Mouse (Mus musculus) stomach, embryonic 15.5 days (tissue): ENCODE data around the gene Pdgfd. TPM values are rescaled to one million over a fixed set of nuclear protein-coding genes. Genes with fewer than 3 reads are reported as not detected.

ENCODE experiments used
- ATAC-seq: fragments of 200-750 bp; cut with Nextera tagmentation; 2 replicates; pipeline ENCODE4 v1.8.0; 2017; ENCODE audit warnings: low read depth, moderate number of reproducible peaks, moderate TSS enrichment; ENCODE audit not compliant: insufficient read depth, low FRiP score
- H3K27ac ChIP-seq: fragments of 300-500 bp; sonication (generic); 2 replicates; pipeline ENCODE4 v1.5.1; 2015; ENCODE audit warnings: mild to moderate bottlenecking, inconsistent platforms
- H3K27me3 ChIP-seq: fragments of 300-500 bp; sonication (generic); replicated peaks from 2 replicates; pipeline ENCODE4 v1.6.1; 2015; ENCODE audit warnings: inconsistent platforms
- H3K36me3 ChIP-seq: fragments of 300-500 bp; sonication (generic); 2 replicates; pipeline ENCODE4 v1.6.1; 2015; ENCODE audit warnings: inconsistent platforms
- H3K4me1 ChIP-seq: fragments of 300-500 bp; sonication (generic); 2 replicates; pipeline ENCODE4 v1.6.1; 2015; ENCODE audit warnings: inconsistent platforms
- H3K4me2 ChIP-seq: fragments of 300-500 bp; sonication (generic); 2 replicates; pipeline ENCODE4 v1.6.1; 2015; ENCODE audit warnings: mild to moderate bottlenecking, inconsistent platforms
- H3K4me3 ChIP-seq: fragments of 300-500 bp; sonication (generic); replicated peaks from 2 replicates; pipeline ENCODE4 v1.5.1; 2015; ENCODE audit warnings: inconsistent platforms
- H3K9ac ChIP-seq: fragments of 300-500 bp; sonication (generic); 2 replicates; pipeline ENCODE4 v1.6.1; 2015; ENCODE audit warnings: inconsistent platforms
- H3K9me3 ChIP-seq: fragments of 300-500 bp; sonication (generic); 2 replicates; pipeline ENCODE4 v1.6.1; 2016; ENCODE audit warnings: inconsistent platforms
- WGBS: fragments of 180-500 bp; shearing (Covaris S2); methylation state at CpG from one replicate; pipeline ENCODE4 v1.1.7; 2015; 5-methylcytosine and 5-hydroxymethylcytosine counted together
- polyA plus RNA-seq: library from polyadenylated mRNA; unstranded; fragments of >200 nt; fragmentation: Nextera tagmentation; extraction: Ambion mirVana; gene quantifications from 2 replicates; pipeline ENCODE4 v1.2.1, GENCODE M21; 2015

The Pdgfd gene
- polyA plus RNA-seq, 1 experiment from 2014 or later = 9.8 TPM

DNA sequence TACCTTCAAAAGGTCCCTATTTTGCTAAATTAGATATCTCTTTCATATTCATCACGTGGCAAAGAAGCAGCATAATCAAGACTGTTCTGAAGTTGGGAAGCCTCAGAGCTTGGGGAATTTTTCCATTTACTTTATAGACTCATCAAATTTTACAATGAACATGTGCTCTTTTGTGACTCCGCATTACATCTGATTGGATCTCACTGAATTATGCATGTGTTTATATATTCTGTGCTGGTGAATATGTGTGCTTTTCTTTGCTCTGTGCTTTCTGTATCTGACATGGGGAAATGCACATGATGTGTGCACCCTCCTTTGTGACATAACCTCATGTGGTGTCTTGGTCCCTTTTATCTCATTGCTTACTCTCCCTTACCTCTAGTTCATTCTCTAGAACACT, 83.6 kb downstream of the Pdgfd start:
- Histone ChIP-seq H3K27me3 (no peaks in the 10 kb centered on the region), H3K9me3 (no peaks in the 10 kb centered on the region), H3K4me3 (no peak overlapping the region), H3K4me1 (no peaks in the 10 kb centered on the region), H3K4me2 (no peak overlapping the region), H3K27ac (no peak overlapping the region), H3K36me3 (no peaks in the 10 kb centered on the region), H3K9ac (no peak overlapping the region)
- WGBS = 69% methylated on average over 2 of the region's 2 CpGs
- no peak for ATAC-seq

- H3K27me3 ChIP-seq = no peaks in the 10 kb centered on the region
- no peak overlapping the region for H3K9ac ChIP-seq
- no peak overlapping the region for H3K4me3 ChIP-seq
- H3K27ac ChIP-seq = no peak overlapping the region
- no peaks in the 10 kb centered on the region for H3K9me3 ChIP-seq
- H3K4me2 ChIP-seq = no peak overlapping the region
- H3K4me1 ChIP-seq = no peaks in the 10 kb centered on the region
- ATAC-seq = no peak
- H3K36me3 ChIP-seq = no peaks in the 10 kb centered on the region
These were observed 88.7 kb downstream of the Pdgfd start for GRCm38 (mm10) chr9:6257072-6257471.

DNA sequence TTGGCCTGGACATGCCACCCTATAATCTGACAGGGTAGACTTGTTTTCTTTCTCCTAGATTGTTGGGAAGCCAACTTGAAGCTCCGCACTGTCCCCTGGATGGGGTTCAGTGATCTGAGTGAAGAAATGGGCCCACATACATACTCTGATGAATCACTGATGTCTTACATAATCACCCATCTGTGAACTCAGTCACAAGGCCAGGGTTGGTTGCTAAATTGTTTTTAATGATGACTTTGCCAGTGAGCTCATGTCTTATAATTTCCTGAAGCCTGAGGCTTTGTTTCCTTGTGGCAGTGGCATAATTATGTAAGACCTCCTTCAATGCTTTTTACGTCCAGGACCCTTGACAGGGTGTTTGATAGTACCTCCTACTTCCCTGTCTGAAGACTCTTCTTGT, 96.4 kb downstream of the Pdgfd start:
- H3K27ac ChIP-seq = no peak overlapping the region
- no peak overlapping the region for H3K4me3 ChIP-seq
- H3K36me3 ChIP-seq = no peaks in the 10 kb centered on the region
- H3K4me1 ChIP-seq = no peaks in the 10 kb centered on the region
- WGBS = 86% methylated on average over 2 of the region's 2 CpGs
- no peak overlapping the region for H3K9ac ChIP-seq
- no peak overlapping the region for H3K4me2 ChIP-seq
- no peak for ATAC-seq
- H3K27me3 ChIP-seq = no peaks in the 10 kb centered on the region
- H3K9me3 ChIP-seq = no peaks in the 10 kb centered on the region

DNA sequence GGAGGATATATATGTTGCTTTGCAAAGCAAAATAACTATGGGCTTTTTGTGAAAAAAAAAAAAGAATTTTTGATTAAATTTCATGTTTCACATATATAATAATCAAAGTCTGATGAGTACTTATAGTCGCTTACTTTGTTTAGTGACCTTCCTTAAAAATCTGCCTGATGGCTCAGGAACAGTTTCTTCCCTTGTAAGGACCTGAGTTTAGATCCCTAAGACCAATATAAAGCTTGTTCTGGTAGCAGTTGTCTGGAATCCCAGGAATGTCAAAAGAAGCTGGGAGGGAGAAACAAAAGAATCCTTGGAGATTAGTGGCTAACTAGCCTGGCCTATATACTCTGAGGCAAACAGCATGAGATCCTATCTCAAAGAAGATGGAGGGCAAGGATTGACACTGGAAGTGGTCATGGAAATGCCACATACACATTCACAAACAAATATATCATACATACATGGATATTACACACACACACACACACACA, 101.5 kb downstream of the Pdgfd start, which contains the start of gene Ddi1:
Gene Ddi1 (minus strand): TSS at position 51 of the 485 bp plus-strand sequence.
- no peak within 1 kb of the TSS for H3K9ac ChIP-seq
- no peaks in the 10 kb centered on the region for H3K4me1 ChIP-seq
- H3K9me3 ChIP-seq = no peaks in the 10 kb centered on the region
- ATAC-seq = no peak
- 69% methylated on average over 1 of the region's 1 CpGs for WGBS
- H3K27me3 ChIP-seq = no peaks in the 10 kb centered on the region
- H3K27ac ChIP-seq = no peak within 1 kb of the TSS
- H3K4me3 ChIP-seq = no peak within 1 kb of the TSS
- no peak within 1 kb of the TSS for H3K4me2 ChIP-seq
- H3K36me3 ChIP-seq = no peaks in the 10 kb centered on the region

- Histone ChIP-seq H3K27ac (no peak overlapping the region), H3K9me3 (no peaks in the 10 kb centered on the region), H3K4me3 (no peak overlapping the region), H3K9ac (no peak overlapping the region), H3K36me3 (no peaks in the 10 kb centered on the region), H3K27me3 (no peaks in the 10 kb centered on the region), H3K4me1 (no peaks in the 10 kb centered on the region), H3K4me2 (no peak overlapping the region)
- no peak for ATAC-seq
- 50% methylated on average over 1 of the region's 1 CpGs for WGBS
These were observed 108.0 kb downstream of the Pdgfd start for GRCm38 (mm10) chr9:6276395-6276794.

GRCm38 (mm10) chr9:6277526-6277925, 109.1 kb downstream of the Pdgfd start:
- no peak overlapping the region for H3K9ac ChIP-seq
- H3K27me3 ChIP-seq = no peaks in the 10 kb centered on the region
- ATAC-seq = no peak
- H3K9me3 ChIP-seq = no peaks in the 10 kb centered on the region
- no peaks in the 10 kb centered on the region for H3K36me3 ChIP-seq
- H3K4me2 ChIP-seq = no peak overlapping the region
- H3K4me3 ChIP-seq = no peak overlapping the region
- no peak overlapping the region for H3K27ac ChIP-seq
- no peaks in the 10 kb centered on the region for H3K4me1 ChIP-seq

DNA sequence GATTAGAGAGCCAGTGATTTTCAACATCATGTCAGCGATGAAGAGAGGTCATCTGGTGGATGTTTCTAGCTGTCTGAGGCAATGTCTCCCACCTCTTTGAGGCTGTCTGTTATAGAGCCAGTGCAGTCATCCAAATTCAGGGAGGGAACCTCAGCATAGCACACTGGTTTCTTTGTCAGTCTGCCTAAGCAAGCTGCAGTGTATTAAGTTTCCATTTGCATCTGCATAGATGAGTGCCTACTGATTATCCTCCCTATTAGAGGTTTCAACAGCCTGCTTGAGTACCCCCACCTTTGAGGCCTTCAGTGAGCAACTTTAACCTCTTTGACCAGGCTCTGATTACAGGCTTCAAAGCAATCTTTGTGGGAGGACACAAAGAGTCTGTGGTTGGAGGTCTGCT, 118.4 kb downstream of the Pdgfd start:
- Histone ChIP-seq H3K4me1 (no peaks in the 10 kb centered on the region), H3K9ac (no peak overlapping the region), H3K27ac (no peak overlapping the region), H3K4me3 (no peak overlapping the region), H3K4me2 (no peak overlapping the region), H3K9me3 (no peaks in the 10 kb centered on the region), H3K27me3 (no peaks in the 10 kb centered on the region), H3K36me3 (no peaks in the 10 kb centered on the region)
- 71% methylated on average over 1 of the region's 1 CpGs for WGBS
- ATAC-seq = no peak

GRCm38 (mm10) chr9:6289211-6289696, 120.9 kb downstream of the Pdgfd start:
- 31% methylated on average over 2 of the region's 2 CpGs for WGBS
- Histone ChIP-seq H3K4me3 (no peak overlapping the region), H3K4me2 (no peak overlapping the region), H3K27me3 (no peaks in the 10 kb centered on the region), H3K9me3 (no peaks in the 10 kb centered on the region), H3K9ac (no peak overlapping the region), H3K36me3 (no peaks in the 10 kb centered on the region), H3K27ac (no peak overlapping the region), H3K4me1 (no peaks in the 10 kb centered on the region)
- ATAC-seq = no peak

GRCm38 (mm10) chr9:6298547-6298946, 130.2 kb downstream of the Pdgfd start:
- Histone ChIP-seq H3K27me3 (no peaks in the 10 kb centered on the region), H3K4me2 (no peak overlapping the region), H3K27ac (no peak overlapping the region), H3K4me1 (no peaks in the 10 kb centered on the region), H3K9ac (no peak overlapping the region), H3K36me3 (no peaks in the 10 kb centered on the region), H3K9me3 (no peaks in the 10 kb centered on the region), H3K4me3 (no peak overlapping the region)
- no peak for ATAC-seq
- WGBS = 74% methylated on average over 2 of the region's 2 CpGs

GRCm38 (mm10) chr9:6302050-6302449, 133.7 kb downstream of the Pdgfd start:
- H3K9ac ChIP-seq = no peak overlapping the region
- no peaks in the 10 kb centered on the region for H3K9me3 ChIP-seq
- no peak overlapping the region for H3K4me2 ChIP-seq
- H3K4me1 ChIP-seq = no peaks in the 10 kb centered on the region
- ATAC-seq = no peak
- WGBS = 69% methylated on average over 3 of the region's 3 CpGs
- H3K27me3 ChIP-seq = no peaks in the 10 kb centered on the region
- no peak overlapping the region for H3K4me3 ChIP-seq
- no peaks in the 10 kb centered on the region for H3K36me3 ChIP-seq
- no peak overlapping the region for H3K27ac ChIP-seq

- Histone ChIP-seq H3K4me2 (no peak overlapping the region), H3K27ac (no peak overlapping the region), H3K27me3 (no peaks in the 10 kb centered on the region), H3K4me1 (no peaks in the 10 kb centered on the region), H3K36me3 (no peaks in the 10 kb centered on the region), H3K9ac (no peak overlapping the region), H3K4me3 (no peak overlapping the region), H3K9me3 (no peaks in the 10 kb centered on the region)
- 82% methylated on average over 3 of the region's 3 CpGs for WGBS
- ATAC-seq = no peak
These were observed 136.2 kb downstream of the Pdgfd start for GRCm38 (mm10) chr9:6304590-6304989.

DNA sequence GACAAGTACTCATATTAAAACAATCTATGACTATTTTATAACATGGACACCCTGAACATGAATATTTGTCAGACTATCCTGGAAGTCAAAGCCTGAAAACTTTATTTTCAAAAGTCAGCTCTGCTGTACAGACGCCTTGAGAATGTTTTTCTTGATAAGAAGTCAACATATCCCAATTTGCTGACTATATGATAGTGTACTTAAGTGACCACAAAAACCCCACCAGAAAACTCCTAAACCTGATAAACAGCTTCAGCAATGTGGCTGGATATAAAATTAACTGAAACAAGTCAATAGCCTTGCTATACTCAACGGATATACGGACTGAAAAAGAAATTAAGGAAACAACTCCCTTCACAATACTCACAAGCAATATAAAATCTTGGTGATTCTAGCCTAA, 137.5 kb downstream of the Pdgfd start:
- Histone ChIP-seq H3K9ac (no peak overlapping the region), H3K4me3 (no peak overlapping the region), H3K27ac (no peak overlapping the region), H3K9me3 (no peaks in the 10 kb centered on the region), H3K4me2 (no peak overlapping the region), H3K36me3 (no peaks in the 10 kb centered on the region), H3K4me1 (no peaks in the 10 kb centered on the region), H3K27me3 (no peaks in the 10 kb centered on the region)
- 84% methylated on average over 3 of the region's 3 CpGs for WGBS
- no peak for ATAC-seq

GRCm38 (mm10) chr9:6317114-6317513, 148.7 kb downstream of the Pdgfd start:
- H3K27me3 ChIP-seq = no peaks in the 10 kb centered on the region
- no peak overlapping the region for H3K4me2 ChIP-seq
- no peak overlapping the region for H3K9ac ChIP-seq
- no peaks in the 10 kb centered on the region for H3K4me1 ChIP-seq
- H3K9me3 ChIP-seq = no peaks in the 10 kb centered on the region
- no peak for ATAC-seq
- H3K27ac ChIP-seq = no peak overlapping the region
- WGBS = 61% methylated on average over 1 of the region's 1 CpGs
- H3K4me3 ChIP-seq = no peak overlapping the region
- H3K36me3 ChIP-seq = no peaks in the 10 kb centered on the region
